Mouse (Mus musculus) midbrain, embryonic 12.5 days (tissue): ENCODE results near the gene Gprc6a. TPM values are rescaled to one million over a fixed set of nuclear protein-coding genes. Genes with fewer than 3 reads are reported as not detected.

Experiments used
- ATAC-seq: fragments of 200-750 bp; cut with Nextera tagmentation; 2 replicates; pipeline ENCODE4 v1.8.0; 2017; ENCODE audit warnings: low read depth, moderate TSS enrichment, moderate library complexity; ENCODE audit not compliant: low FRiP score
- H3K27ac ChIP-seq: fragments of 300-500 bp; sonication (generic); replicated peaks from 2 replicates; pipeline ENCODE4 v1.5.1; 2016; ENCODE audit warnings: mild to moderate bottlenecking
- H3K27me3 ChIP-seq: fragments of 300-500 bp; sonication (generic); 2 replicates; pipeline ENCODE4 v1.6.1; 2016; ENCODE audit warnings: mild to moderate bottlenecking
- H3K36me3 ChIP-seq: fragments of 300-500 bp; sonication (generic); 2 replicates; pipeline ENCODE4 v1.6.1; 2016
- H3K4me1 ChIP-seq: fragments of 300-500 bp; sonication (generic); 2 replicates; pipeline ENCODE4 v1.6.1; 2016
- H3K4me2 ChIP-seq: fragments of 300-500 bp; sonication (generic); replicated peaks from 2 replicates; pipeline ENCODE4 v1.6.1; 2016; ENCODE audit warnings: mild to moderate bottlenecking, moderate library complexity
- H3K4me3 ChIP-seq: fragments of 300-500 bp; sonication (generic); 2 replicates; pipeline ENCODE4 v1.5.1; 2016; ENCODE audit warnings: mild to moderate bottlenecking
- H3K9ac ChIP-seq: fragments of 300-500 bp; sonication (generic); replicated peaks from 2 replicates; pipeline ENCODE4 v1.6.1; 2016; ENCODE audit warnings: mild to moderate bottlenecking, moderate library complexity
- H3K9me3 ChIP-seq: fragments of 300-500 bp; sonication (generic); 2 replicates; pipeline ENCODE4 v1.6.1; 2016; ENCODE audit warnings: mild to moderate bottlenecking
- WGBS: fragments of 180-500 bp; shearing (Covaris S2); methylation state at CpG from one replicate; pipeline ENCODE4 v1.1.7; 2016; 5-methylcytosine and 5-hydroxymethylcytosine counted together
- polyA plus RNA-seq: library from polyadenylated mRNA; unstranded; fragments of >200 nt; fragmentation: Nextera tagmentation; extraction: Ambion mirVana; gene quantifications from 2 replicates; pipeline ENCODE4 v1.2.1, GENCODE M21; 2016

The Gprc6a gene
- polyA plus RNA-seq, 1 experiment from 2014 or later, result not detected

DNA sequence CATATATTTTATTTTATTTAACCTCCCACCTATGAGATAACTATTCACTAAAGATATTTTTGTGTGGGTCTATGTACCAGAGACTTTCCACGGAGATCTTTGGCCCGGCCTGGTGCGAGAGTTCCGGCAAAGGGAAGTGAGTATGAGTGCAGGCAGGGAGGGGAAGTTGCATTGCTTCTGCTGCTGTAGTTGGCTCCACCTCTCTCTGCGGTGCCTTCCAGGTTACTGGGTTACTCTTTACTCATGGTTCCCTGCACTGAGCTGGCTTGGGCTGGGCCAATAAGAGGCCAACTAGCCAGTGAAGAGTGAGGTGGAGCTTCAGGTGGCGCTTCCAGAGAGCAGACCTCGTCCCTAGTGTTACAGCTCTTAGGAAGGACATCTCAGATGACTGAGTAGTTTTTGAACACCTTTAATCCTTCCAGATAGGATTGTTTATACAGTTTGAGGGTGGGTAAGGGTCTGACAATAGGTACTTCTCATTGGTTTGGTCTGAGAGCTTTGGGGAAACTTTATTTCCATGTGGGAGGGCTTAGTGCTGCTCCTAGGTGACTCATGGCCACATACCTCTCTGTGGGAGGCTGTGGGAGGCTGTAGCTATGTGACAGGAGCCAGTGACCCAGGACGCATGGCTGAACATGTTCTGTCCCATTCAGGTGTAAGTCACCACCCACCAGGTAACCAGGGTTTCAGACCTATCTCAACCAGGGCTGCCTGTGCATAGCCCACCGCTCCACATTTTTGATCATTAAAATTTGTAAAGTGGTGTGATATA lies 59.9 kb downstream of the Gprc6a start:
- no peaks in the 10 kb centered on the region for H3K9me3 ChIP-seq
- H3K36me3 ChIP-seq, result no peaks in the 10 kb centered on the region
- no peaks in the 10 kb centered on the region for H3K4me1 ChIP-seq
- H3K4me3 ChIP-seq, result no peak overlapping the region
- H3K9ac ChIP-seq, result no peak overlapping the region
- ATAC-seq, result no peak
- 81% methylated on average over 9 of the region's 9 CpGs for WGBS
- H3K4me2 ChIP-seq, result no peak overlapping the region
- H3K27me3 ChIP-seq, result no peaks in the 10 kb centered on the region
- H3K27ac ChIP-seq, result no peak overlapping the region

Other genes starting within 250 kb of the Gprc6a start
- gene Gm49339, start 150.8 kb downstream of the Gprc6a start, polyA plus RNA-seq, result not detected in 2 replicates
- gene Lilr4b, start 150.8 kb downstream of the Gprc6a start, polyA plus RNA-seq, result not detected in 2 replicates
- 0.57 and 0.93 TPM in 2 replicates for gene Lilrb4a, start 140.5 kb downstream of the Gprc6a start, polyA plus RNA-seq
- gene Fam162b, start 40.9 kb downstream of the Gprc6a start, polyA plus RNA-seq, result 2.6 TPM in 2 replicates
- not detected in 2 replicates for gene Rfx6, start 46.3 kb upstream of the Gprc6a start, polyA plus RNA-seq